Mouse (Mus musculus): ENCODE data around the gene Lgals7.
"Not testable (repeated sequence)": the region's sequence is repeated elsewhere in the genome, so short reads cannot be mapped to it uniquely, and the experiment has no call there.

The Lgals7 gene

DNA sequence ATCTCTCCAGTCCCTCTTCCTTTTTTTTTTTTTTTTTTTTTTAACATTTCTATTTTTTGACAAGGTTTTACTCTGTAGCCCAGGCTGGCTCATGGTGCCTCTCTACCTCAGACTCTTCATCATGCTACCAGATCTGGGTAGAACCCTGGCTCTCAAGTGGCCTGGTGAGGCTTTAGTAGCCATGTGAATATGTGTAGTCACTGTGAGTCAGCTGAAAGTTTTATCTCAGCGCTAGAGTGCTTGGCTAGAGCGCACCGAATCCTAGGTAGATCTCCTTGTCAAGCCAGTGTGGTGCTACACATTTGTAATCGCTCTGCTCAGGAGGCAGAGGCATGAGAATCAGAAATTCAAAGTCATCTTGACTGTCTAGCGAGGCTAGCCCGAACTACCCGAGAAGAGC is 13.5 kb downstream of the Lgals7 start:
- no peak for DNase-seq (ENCODE audit: low spot score in 2 of 2)

DNA sequence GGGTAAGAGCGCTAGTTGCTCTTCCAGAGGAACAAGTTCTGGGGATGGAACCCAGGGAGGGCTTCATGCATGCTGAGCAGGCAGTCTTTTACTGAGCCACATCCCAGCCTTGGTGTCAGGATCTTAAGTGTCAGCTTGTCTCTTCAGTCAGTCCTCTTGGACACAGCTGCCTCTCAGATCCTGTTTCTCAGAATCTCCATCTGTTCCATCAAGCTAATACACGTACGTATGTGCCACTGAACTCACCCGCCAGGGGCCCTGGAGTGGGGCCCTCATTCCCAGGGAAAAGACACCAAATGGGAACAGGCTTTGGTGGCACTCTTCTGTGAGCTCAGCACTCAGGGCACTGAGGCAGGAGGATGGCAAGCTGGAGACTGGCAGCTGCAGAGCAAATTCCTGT is 14.2 kb downstream of the Lgals7 start:
- DNase-seq (ENCODE audit: low spot score in 2 of 2): no peak

DNA sequence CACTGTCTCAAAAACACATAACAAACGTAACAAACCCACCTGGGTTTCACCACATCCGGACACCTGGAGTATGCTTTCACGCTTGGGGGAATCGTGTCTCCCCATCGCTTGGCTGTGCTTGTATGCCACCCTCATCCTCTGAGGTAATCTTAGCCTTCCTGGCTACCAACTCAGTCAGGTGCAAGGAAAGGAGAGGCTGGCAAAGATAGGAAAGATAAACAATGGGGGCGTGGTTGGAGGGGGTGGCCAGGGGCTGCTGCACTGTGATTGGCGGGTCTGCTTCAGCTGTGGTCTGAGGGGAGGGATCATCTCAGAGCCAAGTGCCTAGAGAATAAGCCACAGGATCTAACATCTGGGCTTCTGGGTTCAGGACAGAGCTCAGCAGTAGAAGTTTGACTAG is 16.0 kb downstream of the Lgals7 start:
- DNase-seq (ENCODE audit: low spot score in 2 of 2): no peak

DNA sequence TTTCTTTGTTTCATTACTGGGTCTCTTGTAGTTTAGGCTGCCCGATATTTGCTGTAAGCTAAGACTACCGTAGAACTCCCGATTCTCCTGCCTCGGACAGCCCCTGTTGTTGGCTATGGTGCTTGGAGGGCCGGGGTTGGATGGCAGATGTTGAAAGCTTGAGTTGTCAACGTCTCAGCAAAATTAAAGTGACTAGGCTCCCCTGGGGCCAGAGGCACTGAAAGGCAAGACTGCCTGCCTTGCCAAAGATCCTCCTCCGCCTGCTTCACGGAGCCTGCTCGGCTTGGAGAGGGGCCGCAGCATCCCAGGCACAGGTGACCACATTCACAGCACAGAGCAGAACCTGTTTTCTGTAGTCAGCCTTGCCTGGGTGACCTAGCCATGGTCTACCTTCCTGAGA is 16.9 kb downstream of the Lgals7 start:
- no peak for DNase-seq (ENCODE audit: low spot score in 2 of 2)

DNA sequence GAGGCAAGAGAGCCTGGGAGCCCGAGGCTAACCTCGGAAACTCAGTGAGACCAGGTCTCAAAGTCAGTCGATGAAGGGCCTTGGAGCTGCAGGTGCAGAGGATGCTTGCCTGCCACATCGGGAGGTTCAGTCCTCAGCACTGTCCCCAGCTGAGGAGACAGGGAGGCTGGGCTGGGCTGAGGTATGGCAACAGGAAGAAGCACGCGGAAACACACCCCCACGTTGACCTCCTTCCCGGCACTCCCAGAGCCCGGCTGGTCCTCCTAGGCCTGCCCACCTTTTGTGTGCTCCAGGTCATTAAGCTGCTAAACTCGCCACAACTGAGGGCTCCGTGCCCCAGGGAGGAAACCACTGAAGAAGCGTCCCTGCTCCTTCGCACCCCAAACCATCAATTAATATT is 17.5 kb downstream of the Lgals7 start, which contains the start of gene Capn12:
Gene Capn12, plus strand, starts transcription at position 224 of the 400 bp plus-strand sequence.
- DNase-seq (ENCODE audit: low spot score in 2 of 2): no peak

DNA sequence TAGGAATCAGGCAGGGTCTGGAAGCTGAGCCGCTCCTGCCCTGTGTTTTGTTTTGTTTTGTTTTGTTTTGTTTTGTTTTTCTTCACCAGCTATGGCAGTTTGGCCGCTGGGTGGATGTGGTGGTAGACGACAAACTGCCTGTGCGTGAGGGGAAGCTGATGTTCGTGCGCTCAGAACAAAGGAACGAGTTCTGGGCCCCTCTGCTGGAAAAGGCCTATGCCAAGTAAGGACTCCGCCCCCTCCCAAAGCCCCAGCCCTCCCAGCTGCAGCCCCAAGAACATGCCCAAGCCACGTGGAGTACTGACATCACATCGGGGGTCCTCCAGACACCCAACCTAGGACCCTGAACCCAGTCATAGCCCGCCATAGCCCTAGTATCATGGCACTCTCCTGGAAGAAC is 19.4 kb downstream of the Lgals7 start:
- no peak for DNase-seq (ENCODE audit: low spot score in 2 of 2)

DNA sequence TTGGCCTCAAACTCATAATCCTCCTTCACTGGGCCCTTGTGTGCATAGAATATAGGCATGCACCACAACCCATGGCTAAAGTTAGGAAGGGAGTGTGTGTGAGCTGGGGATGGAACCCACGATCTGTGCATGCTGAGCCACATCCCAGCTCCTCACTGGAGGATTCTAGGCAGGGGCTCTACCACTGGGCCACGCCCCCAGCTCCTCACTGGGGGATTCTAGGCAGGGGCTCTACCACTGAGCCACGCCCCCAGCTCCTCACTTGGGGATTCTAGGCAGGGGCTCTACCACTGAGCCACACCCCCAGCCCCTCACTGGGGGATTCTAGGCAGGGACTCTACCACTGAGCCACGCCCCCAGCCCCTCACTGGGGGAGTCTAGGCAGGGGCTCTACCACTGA is 20.1 kb downstream of the Lgals7 start:
- DNase-seq (ENCODE audit: low spot score in 2 of 2): not testable (repeated sequence)

DNA sequence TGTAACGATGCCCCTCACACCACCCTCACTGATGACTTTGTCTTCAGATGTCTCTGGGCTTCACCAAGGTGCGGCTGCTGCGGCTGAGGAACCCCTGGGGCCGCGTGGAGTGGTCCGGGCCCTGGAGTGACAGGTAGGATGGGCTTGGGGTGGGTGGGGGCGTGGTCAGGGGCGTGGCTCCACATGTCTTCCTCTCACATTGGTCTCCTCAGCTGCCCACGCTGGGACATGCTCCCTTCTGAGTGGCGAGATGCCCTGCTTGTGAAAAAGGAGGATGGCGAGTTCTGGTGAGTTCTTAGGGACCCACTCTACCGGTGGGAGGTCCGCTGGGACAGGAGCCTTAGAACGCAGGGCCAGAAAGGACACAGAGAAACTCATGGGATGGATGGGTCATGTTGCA is 22.8 kb downstream of the Lgals7 start:
- no peak for DNase-seq (ENCODE audit: low spot score in 2 of 2)

DNA sequence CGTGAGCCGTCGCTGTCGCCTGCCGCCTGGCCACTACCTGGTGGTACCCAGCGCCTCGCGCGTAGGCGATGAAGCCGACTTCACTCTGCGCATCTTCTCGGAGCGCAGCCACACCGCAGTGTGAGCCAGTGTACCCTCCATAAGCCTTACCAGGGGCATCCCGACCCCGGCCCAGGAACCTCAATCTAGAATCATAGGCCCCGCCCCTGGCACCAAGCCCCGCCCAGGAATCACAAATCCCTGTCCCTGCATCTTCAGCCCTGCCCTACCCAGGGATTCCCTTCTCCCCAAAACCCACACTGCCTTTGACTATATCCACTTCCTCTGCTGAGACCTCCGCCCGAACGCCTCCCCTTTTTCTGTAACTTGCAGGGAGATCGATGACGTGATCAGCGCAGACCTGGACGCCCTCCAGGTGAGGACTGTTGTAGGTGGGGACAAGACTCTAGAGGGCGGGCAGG is 25.1 kb downstream of the Lgals7 start:
- no peak for DNase-seq (ENCODE audit: low spot score in 2 of 2)

DNA sequence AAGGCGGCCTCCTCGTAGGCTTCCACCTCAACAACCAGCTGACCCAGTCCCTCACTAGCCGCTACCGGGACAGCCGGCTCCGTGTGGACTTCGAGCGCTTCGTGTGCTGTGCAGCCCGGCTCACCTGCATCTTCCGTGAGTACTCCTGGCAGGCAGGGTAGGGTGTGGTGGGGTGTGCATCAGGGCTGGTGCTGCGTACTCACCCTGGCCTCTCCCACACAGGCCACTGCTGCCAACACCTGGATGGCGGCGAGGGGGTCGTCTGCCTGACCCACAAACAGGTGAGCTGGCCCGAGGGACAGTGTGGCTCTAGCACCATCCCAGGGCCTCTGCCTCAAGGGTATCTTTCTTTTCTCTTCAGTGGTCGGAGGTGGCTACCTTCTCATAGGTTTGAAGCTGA is 28.9 kb downstream of the Lgals7 start:
- DNase-seq (ENCODE audit: low spot score in 2 of 2): no peak

DNA sequence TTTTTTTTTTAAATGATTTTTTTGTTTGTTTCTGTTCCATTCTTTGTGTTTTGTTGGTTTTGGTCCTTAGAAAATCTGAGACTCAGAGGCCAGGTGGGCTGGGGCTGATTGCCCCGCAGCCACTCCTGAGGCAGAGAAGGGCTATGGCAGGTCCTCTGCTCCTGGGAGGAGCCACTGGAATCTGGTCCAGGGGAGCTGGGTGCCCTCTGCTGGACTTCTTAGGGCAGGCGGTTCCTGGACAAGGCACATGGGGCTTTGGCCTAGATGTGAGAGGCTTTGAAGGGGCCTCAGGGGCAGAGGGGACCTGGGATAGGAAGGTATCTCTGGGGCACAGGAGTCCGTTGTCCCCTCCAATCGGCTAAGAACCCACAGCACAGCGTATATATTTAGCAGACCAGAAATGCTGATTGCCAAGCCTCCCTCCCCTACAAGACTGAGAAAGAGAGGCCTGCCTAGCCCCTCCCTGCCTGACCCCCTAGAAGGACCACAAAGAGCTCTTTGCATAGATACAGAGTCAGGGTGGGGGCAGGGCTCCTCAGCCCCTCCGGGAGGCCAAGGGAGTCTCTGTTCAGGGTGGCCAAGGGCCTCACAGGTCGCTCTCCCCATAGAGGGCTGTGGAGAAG is 30.1 kb downstream of the Lgals7 start:
- no peak for DNase-seq (ENCODE audit: low spot score in 2 of 2)

DNA sequence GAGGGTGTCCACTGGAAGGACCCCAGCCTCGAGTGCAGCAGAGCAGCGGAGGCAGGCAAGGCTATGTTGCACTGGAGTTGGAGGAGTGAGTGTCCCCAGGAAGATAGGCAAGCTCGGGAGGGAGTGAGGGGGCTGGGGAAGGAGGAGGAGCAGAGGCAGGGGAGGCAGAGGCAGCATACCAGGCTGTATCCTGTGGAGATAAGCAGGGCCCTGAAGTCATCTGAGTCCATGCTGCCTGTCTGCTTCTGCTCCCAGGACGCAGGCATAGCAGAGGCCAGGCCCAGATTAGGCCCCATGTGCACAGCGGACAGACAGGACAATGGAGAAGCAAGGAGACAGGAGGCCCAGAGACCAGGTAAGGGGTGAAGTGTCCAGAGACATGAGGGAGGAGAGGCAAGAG is 31.3 kb downstream of the Lgals7 start:
- no peak for DNase-seq (ENCODE audit: low spot score in 2 of 2)

DNA sequence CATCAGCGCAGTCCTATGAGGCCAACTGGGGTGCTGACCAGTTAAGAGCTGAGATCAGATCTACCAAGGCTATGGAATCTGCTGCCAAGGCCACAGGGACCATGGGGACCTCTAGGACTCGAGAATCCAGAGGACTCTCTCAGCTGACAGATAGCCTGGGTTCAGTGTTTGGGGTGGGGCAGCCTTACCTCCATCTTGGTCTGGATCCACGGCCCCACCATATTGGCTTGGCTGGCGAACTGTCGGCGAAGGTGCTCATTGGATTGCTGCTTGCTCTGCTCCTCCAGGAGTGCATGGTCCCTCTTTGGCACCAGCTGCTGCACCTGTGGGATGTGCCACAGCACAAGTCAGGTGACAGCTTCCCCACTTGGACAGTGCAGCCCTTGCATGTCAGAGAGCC is 34.0 kb downstream of the Lgals7 start:
- no peak for DNase-seq (ENCODE audit: low spot score in 2 of 2)

DNA sequence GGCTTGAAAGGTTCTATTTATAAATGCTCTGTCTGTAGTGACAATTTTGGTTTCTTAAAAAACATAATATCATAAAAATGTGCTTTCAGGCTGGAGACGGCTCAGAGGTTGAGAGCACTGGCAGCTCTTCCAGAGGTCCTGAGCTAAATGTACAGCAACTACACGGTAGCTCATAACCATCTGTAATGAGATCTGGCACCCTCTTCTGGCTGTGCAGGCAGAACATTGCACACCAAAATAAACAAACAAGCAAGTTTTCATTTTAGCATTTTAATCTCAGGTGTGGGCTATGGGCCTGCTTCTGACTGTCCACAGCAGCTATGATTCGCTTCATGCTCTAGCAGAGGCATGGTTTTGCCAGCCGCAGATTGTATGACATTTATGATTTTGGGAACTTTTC is 36.3 kb downstream of the Lgals7 start:
- DNase-seq (ENCODE audit: low spot score in 2 of 2): no peak

DNA sequence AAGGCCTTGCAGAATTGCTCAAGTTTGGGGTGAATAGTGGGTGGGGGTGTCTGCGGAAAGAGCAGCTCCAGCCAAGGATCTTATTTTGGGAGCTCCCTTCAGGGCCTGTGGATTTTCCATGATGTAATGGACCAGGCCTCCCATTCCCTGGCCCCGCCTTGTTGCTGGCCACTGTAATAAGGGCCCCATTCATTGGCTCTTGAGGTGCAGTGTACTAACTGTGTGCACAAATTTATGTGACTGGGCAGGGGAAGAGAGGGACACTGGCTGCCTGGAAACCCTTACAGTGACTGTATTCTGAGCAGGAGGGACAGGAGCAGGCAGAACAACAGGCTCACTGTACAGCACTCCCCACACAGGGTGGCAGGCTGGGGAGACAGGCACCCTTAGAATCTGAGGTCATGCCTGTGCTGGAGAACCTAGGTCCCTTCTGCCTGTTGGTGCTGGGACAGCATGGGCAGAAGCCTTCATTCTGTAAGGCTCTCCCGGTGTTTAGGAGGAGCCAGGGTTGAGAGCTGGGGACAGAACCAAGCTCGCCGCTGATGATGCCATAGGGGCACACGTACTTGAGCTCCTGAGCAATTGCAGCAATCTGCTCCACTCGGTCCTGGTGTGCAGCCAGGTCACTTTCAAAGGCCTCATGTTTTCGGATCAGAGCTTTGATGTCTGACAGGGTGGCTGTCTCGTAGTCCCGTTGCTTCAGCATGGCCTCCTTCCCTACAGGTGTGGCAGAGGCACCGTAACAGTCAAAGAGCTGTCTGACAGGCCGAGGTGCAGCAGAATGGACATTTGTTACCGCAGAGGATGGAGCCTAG is 37.9 kb downstream of the Lgals7 start:
- no peak for DNase-seq (ENCODE audit: low spot score in 2 of 2)

DNA sequence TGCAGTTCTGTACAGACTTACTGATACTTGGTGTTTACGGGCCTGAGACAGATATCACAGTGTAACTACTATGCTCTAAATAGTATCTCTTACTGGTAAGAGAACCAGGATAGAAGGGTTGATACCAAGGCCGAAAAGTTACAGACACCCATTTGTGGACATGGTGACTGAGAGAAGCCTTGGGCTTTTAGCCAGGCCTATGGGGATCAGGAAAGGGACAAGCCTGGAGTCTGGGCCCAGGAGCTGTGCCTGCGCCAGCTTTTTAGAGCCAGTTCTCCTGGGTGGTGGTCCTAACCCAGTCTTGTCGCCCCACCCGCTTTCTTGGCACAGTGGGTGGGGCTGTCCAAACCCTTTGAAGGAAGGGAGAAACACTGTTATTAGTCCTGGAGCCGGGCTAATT is 38.5 kb downstream of the Lgals7 start:
- DNase-seq (ENCODE audit: low spot score in 2 of 2): no peak

DNA sequence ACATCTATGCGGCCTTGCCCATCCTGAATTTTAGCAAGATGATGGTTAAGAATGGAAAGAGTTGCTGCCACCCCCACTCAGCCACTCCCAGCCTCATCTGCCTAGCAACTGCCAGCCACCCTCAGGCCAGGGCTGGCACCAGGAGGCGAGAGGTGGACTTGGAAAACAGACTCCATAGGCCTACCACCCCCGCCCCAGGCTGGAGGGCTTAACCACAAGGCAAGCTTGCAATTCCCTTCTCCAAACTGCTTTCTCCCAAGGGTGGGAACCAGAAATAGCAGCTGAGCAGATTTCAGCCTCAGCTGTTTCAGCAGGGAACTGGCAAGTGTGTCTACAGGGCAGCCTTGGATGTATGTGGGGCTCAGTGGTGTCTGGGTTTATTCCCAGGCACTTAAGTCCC is 39.2 kb downstream of the Lgals7 start:
- DNase-seq (ENCODE audit: low spot score in 2 of 2): no peak

DNA sequence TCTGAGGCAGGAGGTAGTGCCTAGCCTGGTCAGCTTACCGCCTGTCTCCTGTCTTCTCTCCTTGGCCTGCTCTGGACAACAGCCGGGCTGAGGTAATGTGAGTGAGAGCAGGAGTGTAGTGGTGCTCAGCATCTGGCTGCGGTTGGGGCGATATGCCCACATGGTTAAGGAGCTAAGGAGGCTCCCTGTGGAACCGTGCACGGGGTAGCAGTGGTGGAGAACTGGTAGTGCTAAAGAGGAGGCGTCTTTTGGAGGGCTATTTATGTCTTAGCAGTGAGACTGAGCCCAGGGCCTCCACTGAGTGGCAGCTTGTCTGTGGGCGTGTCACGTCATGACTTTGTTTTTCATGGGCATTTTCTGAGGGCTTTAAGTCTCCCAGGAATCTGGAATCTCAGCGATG is 40.1 kb downstream of the Lgals7 start:
- DNase-seq (ENCODE audit: low spot score in 2 of 2): no peak

DNA sequence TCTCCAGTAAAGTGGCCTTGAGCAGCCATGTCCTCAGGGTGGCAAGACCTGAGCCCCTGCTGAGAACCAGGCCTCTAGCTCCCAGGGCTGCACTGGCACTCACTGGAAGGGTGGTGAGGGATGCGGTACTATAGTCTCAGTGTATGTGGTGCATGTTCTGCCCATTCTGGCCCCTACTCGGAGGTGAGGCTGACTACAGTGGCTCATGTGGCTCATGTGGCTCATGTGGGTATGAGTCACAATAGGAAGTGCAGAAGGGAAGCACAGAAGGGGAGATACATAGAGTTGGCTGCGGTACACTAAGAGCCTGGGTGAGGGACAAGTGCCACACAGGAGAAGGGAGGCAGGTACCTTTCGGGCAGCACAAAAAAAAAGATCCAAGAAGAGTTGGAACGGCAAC is 43.5 kb downstream of the Lgals7 start:
- no peak for DNase-seq (ENCODE audit: low spot score in 2 of 2)

DNA sequence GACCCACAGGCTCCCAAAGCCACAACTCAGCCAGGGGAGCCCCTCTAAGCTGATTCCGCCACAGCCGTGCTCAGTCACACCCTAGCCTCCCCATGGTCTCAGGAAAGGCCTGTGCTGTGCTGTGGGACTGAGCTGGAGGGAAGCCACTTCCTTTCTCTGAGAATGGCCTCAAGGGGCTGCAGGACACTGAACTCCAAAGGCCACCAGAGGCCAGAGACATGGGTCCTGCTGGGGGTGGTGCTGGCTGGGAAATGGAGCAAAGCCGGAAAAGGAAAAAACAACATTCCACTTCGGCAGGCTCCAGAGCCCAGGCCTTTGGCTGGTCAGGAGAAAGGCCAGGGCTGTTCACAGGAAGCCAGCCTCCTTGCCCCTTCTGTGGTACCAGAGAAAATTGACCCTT is 48.0 kb downstream of the Lgals7 start:
- no peak for DNase-seq (ENCODE audit: low spot score in 2 of 2)

DNA sequence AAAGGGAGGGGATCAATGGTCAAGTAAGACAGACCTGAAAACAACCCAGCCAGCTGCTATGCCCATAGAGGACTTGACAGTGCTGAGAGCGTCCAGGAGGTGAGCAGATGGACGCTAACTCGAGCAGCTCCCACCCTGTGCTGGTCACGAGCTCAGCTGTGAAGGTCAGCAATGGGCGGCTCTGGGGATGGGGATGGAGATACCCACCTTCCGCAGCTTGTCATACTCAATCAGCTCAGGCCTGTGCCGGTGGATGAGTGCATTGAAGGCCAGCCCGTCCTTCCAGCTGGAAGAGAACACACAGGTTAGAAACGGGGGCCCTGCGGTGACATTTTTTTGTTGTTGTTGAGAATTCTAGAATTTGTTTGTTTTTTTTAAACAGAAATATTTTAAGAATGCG is 49.5 kb downstream of the Lgals7 start:
- DNase-seq (ENCODE audit: low spot score in 2 of 2): no peak

All from spleen, postnatal 10 days (tissue).